Mouse (Mus musculus): Measurements from ENCODE around the gene Sh3glb1. TPM values are rescaled to one million over a fixed set of nuclear protein-coding genes. Genes with fewer than 3 reads are reported as not detected.
A peak's percentile ranks its signal among the peaks of the same experiment; 100 is the strongest.

The Sh3glb1 gene
- total RNA-seq, 2 experiments from 2014 or later: 107 to 113 TPM

DNA sequence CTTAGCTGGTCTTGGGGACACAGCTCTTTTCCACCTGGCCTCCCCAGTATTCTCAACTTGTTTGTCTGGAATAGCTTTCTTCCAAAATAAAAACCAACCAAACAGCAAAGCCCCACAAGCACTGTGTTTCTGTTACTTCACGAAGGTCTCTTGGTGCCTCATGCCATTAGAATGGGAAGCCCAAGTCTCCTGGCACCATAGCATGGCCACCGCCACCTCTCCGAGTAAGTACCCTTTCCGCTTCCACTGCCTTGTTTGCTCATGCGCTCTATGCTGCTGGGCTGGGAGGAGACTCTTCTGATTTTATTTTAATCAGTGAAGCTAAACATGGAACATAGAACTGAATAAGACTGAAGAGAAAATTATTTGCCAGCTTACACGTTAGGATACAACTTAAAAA lies 2.3 kb downstream of the Sh3glb1 start:
- DNase-seq (ENCODE audit: extremely low spot score in 1 of 2, low spot score in 2 of 2): no peak
- intact Hi-C loops (cut with DNase I): loop anchor here (10.0 kb wide), 1 partner anchor 263 kb away; no protein-coding TSS in a partner anchor

GRCm38 (mm10) chr3:144717121-144717520 lies 3.0 kb downstream of the Sh3glb1 start:
- intact Hi-C loops (cut with DNase I): loop anchor here (10.0 kb wide), 1 partner anchor 262 kb away; no protein-coding TSS in a partner anchor
- DNase-seq (ENCODE audit: extremely low spot score in 1 of 2, low spot score in 2 of 2): no peak

- no peak for DNase-seq (ENCODE audit: extremely low spot score in 1 of 2, low spot score in 2 of 2)
- intact Hi-C loops (cut with DNase I): loop anchor here (10.0 kb wide), 1 partner anchor 261 kb away; no protein-coding TSS in a partner anchor
Measured at GRCm38 (mm10) chr3:144715901-144716300, 4.2 kb downstream of the Sh3glb1 start.

- DNase-seq (ENCODE audit: extremely low spot score in 1 of 2, low spot score in 2 of 2): no peak
- intact Hi-C loops (cut with DNase I): loop anchor here (10.0 kb wide), 1 partner anchor 260 kb away; no protein-coding TSS in a partner anchor
Measured at GRCm38 (mm10) chr3:144715033-144715432, 5.1 kb downstream of the Sh3glb1 start.

- intact Hi-C loops (cut with DNase I): loop anchor here (10.0 kb wide), 1 partner anchor 260 kb away; no protein-coding TSS in a partner anchor
- peak in 1 of 2 experiments; percentile 33 for DNase-seq (ENCODE audit: extremely low spot score in 1 of 2, low spot score in 2 of 2)
Measured at GRCm38 (mm10) chr3:144714606-144715005, 5.5 kb downstream of the Sh3glb1 start.

GRCm38 (mm10) chr3:144714126-144714525 lies 6.0 kb downstream of the Sh3glb1 start:
- DNase-seq (ENCODE audit: extremely low spot score in 1 of 2, low spot score in 2 of 2): no peak
- intact Hi-C loops (cut with DNase I): loop anchor here (10.0 kb wide), 1 partner anchor 259 kb away; no protein-coding TSS in a partner anchor

- intact Hi-C loops (cut with DNase I): loop anchor here (10.0 kb wide), 1 partner anchor 257 kb away; no protein-coding TSS in a partner anchor
Measured at GRCm38 (mm10) chr3:144711607-144712206, 8.4 kb downstream of the Sh3glb1 start.

DNA sequence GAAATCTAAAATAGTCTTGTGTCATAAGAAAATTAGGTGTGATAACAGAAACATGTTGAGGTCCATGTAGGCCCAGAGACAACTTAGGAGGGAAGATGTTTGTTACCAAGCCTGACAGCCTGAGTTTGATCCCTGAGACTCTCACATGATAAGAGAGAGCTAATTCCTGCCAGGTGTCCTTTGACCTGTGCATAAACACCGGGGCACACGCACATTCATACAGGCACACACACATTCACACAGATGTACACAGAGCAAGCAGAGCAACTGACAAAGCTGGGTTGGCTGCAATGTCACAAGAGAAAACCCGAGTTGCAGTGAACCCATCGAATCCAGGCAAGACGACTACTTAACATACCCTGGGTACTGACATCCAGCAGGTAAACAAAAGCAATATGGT lies 11.5 kb downstream of the Sh3glb1 start:
- DNase-seq (ENCODE audit: extremely low spot score in 1 of 2, low spot score in 2 of 2): no peak
- intact Hi-C loops (cut with DNase I): no loop called here

More at GRCm38 (mm10) chr3:144711607-144712206, 8.4 kb downstream of the Sh3glb1 start:
- DNase-seq (ENCODE audit: extremely low spot score in 1 of 2, low spot score in 2 of 2): no peak

- intact Hi-C loops (cut with DNase I): no loop called here
- no peak for DNase-seq (ENCODE audit: extremely low spot score in 1 of 2, low spot score in 2 of 2)
Measured at GRCm38 (mm10) chr3:144703959-144704358, 16.2 kb downstream of the Sh3glb1 start.

DNA sequence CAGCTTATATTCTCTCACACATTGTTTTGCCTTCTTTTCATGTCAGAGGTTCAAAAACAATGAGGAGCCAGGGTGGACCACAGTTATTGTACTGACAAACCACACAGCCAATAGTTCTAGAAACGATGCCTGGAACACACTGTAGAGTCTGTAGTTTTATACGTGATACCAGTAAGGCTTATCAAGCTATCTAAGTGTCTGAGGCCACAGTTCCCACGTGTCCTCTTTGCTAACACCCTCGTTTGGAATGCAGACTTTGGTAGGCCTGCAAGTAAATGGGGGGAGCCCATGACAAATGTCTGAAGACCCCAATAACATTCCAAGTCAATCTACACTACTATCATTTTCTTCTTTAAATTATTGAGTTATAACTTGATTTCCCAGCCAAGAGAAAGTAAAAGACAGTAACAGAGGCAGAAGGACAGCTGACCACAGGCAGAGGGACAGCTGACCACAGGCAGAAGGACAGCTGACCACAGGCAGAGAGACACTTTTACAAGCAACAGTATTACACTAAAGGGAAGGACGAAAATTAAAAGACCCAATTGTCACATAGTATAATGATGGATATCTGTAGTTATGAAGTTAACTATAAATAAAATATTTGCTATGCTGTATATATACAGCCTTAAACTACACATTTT lies 21.2 kb downstream of the Sh3glb1 start:
- intact Hi-C loops (cut with DNase I): loop anchor here (10.0 kb wide), 1 partner anchor 436 kb away; no protein-coding TSS in a partner anchor
- no peak for DNase-seq (ENCODE audit: extremely low spot score in 1 of 2, low spot score in 2 of 2)

DNA sequence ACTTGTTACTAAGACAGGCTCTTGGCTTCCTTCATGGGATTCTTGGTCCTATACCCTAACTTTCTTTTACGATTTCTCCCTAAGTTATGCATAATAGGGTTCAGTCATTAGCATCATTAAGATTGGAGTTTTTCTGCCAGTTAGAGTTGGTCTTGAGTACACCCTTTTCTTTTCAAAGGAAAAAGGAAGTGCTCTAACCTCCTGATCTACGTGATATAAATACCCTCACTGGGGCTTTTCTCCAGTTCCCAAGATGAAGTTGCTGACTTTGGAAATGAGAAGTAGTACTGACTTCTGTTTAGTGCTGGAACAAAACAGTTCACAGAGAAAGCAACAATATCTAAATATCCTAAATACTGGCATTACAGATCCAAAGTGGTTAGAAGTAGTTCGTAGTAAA lies 22.2 kb downstream of the Sh3glb1 start:
- intact Hi-C loops (cut with DNase I): loop anchor here (10.0 kb wide), 1 partner anchor 437 kb away; no protein-coding TSS in a partner anchor
- DNase-seq (ENCODE audit: extremely low spot score in 1 of 2, low spot score in 2 of 2): no peak

GRCm38 (mm10) chr3:144697154-144697553 lies 23.0 kb downstream of the Sh3glb1 start:
- intact Hi-C loops (cut with DNase I): loop anchor here (10.0 kb wide), 1 partner anchor 438 kb away; no protein-coding TSS in a partner anchor
- DNase-seq (ENCODE audit: extremely low spot score in 1 of 2, low spot score in 2 of 2): no peak

GRCm38 (mm10) chr3:144694941-144695340 lies 25.2 kb downstream of the Sh3glb1 start:
- intact Hi-C loops (cut with DNase I): loop anchor here (10.0 kb wide), 1 partner anchor 440 kb away; no protein-coding TSS in a partner anchor
- DNase-seq (ENCODE audit: extremely low spot score in 1 of 2, low spot score in 2 of 2): no peak

- intact Hi-C loops (cut with DNase I): loop anchor here (10.0 kb wide), 1 partner anchor 441 kb away; no protein-coding TSS in a partner anchor
- no peak for DNase-seq (ENCODE audit: extremely low spot score in 1 of 2, low spot score in 2 of 2)
Measured at GRCm38 (mm10) chr3:144694040-144694439, 26.1 kb downstream of the Sh3glb1 start.

DNA sequence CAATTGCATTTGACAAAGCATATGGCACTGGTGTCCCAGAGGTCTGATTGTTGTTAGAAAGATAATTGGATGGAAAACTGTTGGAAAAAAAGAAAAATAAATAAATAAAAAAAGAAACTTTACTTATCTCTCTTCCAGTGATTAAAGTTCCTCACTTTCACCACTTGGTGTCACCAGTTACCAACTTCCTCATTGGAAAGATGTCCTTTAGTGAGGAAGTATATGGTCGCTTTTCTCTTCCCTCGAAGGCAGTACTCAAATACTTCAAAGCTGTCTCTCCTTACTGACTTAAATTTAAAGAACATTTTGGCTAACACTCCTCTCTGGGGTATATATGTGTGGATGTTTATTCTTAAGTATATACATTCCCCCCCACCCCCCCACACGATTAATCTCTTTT lies 28.1 kb downstream of the Sh3glb1 start:
- no peak for DNase-seq (ENCODE audit: extremely low spot score in 1 of 2, low spot score in 2 of 2)
- intact Hi-C loops (cut with DNase I): loop anchor here (10.0 kb wide), 1 partner anchor 443 kb away; no protein-coding TSS in a partner anchor

DNA sequence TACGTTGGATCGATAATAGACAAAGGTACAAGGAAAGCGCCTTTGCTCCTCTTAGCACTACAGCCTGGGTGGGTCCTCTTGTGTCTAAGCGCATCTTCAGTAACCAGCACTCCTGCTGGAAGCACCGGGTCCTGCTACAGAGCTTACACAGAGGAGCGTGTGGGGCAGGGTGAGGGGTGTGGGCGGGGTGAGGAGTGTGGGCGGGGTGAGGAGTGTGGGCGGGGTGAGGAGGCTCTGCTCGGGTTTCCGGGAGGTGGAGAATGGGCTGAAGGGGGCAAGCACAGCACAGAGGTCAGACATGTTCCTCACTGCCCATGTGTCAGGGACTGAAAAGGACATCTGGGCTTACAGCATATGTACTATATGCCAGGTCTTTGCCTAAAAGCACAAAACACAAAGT lies 30.9 kb downstream of the Sh3glb1 start:
- peak in 1 of 2 experiments; percentile 56 for DNase-seq (ENCODE audit: extremely low spot score in 1 of 2, low spot score in 2 of 2)
- intact Hi-C loops (cut with DNase I): no loop called here

DNA sequence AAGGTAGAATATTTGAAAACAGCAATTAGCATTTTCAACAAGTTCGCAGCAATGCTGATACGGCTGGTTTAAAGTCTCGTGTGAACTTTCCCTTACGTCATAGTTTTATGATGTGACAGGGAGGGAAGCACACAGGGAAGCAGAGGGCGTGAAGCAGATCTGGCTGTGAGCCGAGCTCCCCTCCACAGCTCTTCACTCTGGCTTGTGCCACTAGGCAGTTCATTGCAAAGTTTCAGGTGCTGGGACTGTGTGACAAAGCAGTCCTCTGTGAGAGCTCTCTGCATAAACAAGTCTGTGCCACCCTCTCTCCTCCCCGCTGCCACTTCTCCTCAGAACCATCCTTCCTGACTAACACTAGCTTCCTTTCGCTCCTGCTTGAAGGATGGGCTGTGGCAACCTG lies 31.9 kb downstream of the Sh3glb1 start:
- DNase-seq (ENCODE audit: extremely low spot score in 1 of 2, low spot score in 2 of 2): no peak
- intact Hi-C loops (cut with DNase I): no loop called here

- intact Hi-C loops (cut with DNase I): no loop called here
- no peak for DNase-seq (ENCODE audit: extremely low spot score in 1 of 2, low spot score in 2 of 2)
Measured at GRCm38 (mm10) chr3:144687618-144688017, 32.5 kb downstream of the Sh3glb1 start.

- no peak for DNase-seq (ENCODE audit: extremely low spot score in 1 of 2, low spot score in 2 of 2)
- intact Hi-C loops (cut with DNase I): no loop called here
Measured at GRCm38 (mm10) chr3:144686146-144686545, 34.0 kb downstream of the Sh3glb1 start.
